8 mouse cellular contexts compared by ENCODE assay signal in the genomic region with DNA sequence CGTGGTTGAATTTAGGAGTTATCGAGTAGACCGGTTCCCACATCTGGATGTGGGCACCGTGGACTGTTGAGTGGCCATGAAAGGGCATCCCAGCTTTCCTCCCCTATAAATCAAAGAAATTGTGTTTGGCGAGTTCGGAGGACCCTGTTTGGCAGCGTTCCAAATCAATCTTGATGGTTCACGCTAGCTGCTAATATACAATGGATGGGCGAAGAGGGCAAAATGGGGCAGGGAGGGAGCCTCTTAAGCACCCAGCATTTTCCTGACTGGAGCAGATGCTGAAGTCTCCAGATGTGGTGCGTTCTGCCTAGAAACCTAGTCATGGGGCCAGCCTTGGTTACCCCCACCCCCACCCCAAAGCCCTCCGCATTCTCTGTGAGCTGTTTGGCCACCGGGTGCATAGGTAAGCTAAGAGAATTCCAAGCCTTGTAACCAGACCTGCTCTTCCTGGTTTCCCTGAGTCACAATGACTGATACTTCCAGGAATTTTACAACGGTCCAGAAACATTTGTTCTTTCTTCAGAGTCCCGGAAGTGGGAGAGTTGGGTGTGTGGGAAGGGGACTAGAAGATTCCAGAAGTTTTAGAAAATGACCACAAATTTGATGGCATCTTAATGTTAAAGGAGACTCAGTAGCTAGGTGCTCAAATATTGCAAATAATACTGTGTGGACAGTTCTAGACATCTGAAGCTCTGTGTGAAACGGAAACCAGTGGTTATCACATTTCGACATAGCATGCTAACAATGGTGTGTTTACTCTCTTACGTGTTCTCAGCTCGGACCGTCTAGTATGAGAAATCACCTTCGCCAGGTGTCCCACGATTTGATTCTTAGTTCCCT. TPM values are rescaled to one million over a fixed set of nuclear protein-coding genes. Genes with fewer than 3 reads are reported as not detected.
A peak's percentile ranks its signal among the peaks of the same experiment; 100 is the strongest.
DNase-seq lines count a peak whose midpoint lies in the region; ATAC-seq and TF ChIP-seq lines count a peak whose summit lies in the region.

No protein-coding gene starts in this region.

- no peaks in the 10 kb centered on the region for H3K4me1 ChIP-seq in embryonic facial prominence, embryonic 11.5 days (ENCODE audit: control insufficient read depth, insufficient read depth, low read length)
- H3K4me1 ChIP-seq in limb, embryonic 12.5 days (replicated peaks) = peaks cover 28% of the 10 kb centered on the region
- H3K4me1 ChIP-seq in neural tube, embryonic 12.5 days = peaks cover 26% of the 10 kb centered on the region

- peak overlapping the region; percentile 67 for H3K4me3 ChIP-seq in layer of hippocampus, adult 2 months
- no peak overlapping the region for H3K4me3 ChIP-seq in embryonic facial prominence, embryonic 11.5 days (ENCODE audit: low read depth, low read length)
- H3K4me3 ChIP-seq in limb, embryonic 12.5 days (replicated peaks) = peak overlapping the region; percentile 46
- peak overlapping the region; percentile 45; the same call in 1 of the 2 replicates for H3K4me3 ChIP-seq in neural tube, embryonic 12.5 days

- peaks cover 2% of the 10 kb centered on the region for H3K27me3 ChIP-seq in embryonic facial prominence, embryonic 11.5 days (ENCODE audit: control insufficient read depth, insufficient read depth, low read length)
- H3K27me3 ChIP-seq in limb, embryonic 12.5 days = peaks cover 40% of the 10 kb centered on the region
- H3K27me3 ChIP-seq in neural tube, embryonic 12.5 days (replicated peaks) = no peaks in the 10 kb centered on the region; the same call in 1 of the 2 replicates

- H3K27ac ChIP-seq in layer of hippocampus, adult 2 months = no peak overlapping the region; the same call in 1 of the 2 replicates
- H3K27ac ChIP-seq in embryonic facial prominence, embryonic 11.5 days (replicated peaks; ENCODE audit: low read depth, low read length) = no peak overlapping the region
- H3K27ac ChIP-seq in limb, embryonic 12.5 days = no peak overlapping the region
- no peak overlapping the region for H3K27ac ChIP-seq in neural tube, embryonic 12.5 days

- ATAC-seq in embryonic facial prominence, embryonic 11.5 days (replicated peaks; ENCODE audit: insufficient number of reproducible peaks, low FRiP score, low TSS enrichment, low read depth) = 0 out of 2 replicates have a peak, but pooled peaks have one; percentile 57
- ATAC-seq in limb, embryonic 12.5 days (ENCODE audit: insufficient number of reproducible peaks, insufficient read depth, low FRiP score, low TSS enrichment, low read depth) = peak; percentile 20; the same call in 1 of the 2 replicates
- ATAC-seq in neural tube, embryonic 12.5 days (ENCODE audit: low FRiP score, low read depth) = peak; percentile 4; the same call in 1 of the 2 replicates

- DNase-seq in layer of hippocampus, adult 2 months (ENCODE audit: low spot score in 2 of 2) = no peak
- DNase-seq in layer of hippocampus, adult 18-20 months (ENCODE audit: low spot score in 2 of 2) = no peak
- peak; percentile 43 for DNase-seq in embryonic facial prominence, embryonic 11.5 days (ENCODE audit: low spot score)
- no peak for DNase-seq in spleen, postnatal 36 days (ENCODE audit: low spot score in 2 of 2)
- no peak for DNase-seq in frontal cortex, postnatal 10 days (ENCODE audit: low spot score in 2 of 2)
- no peak for DNase-seq in T-cell, adult 2 months (ENCODE audit: low spot score)

- no peak overlapping the region for H3K9ac ChIP-seq in embryonic facial prominence, embryonic 11.5 days (replicated peaks; ENCODE audit: low read length)
- H3K9ac ChIP-seq in limb, embryonic 12.5 days (replicated peaks) = no peak overlapping the region
- H3K9ac ChIP-seq in neural tube, embryonic 12.5 days = peak overlapping the region; percentile 63; the same call in 1 of the 2 replicates

- no peak for TF ChIP-seq CTCF in layer of hippocampus, adult 2 months (conservative IDR thresholded peaks at IDR 0.05)

- peak overlapping the region; percentile 72 for H3K4me2 ChIP-seq in embryonic facial prominence, embryonic 11.5 days (ENCODE audit: low read depth, low read length)
- H3K4me2 ChIP-seq in limb, embryonic 12.5 days = peak overlapping the region; percentile 91
- peak overlapping the region; percentile 91 for H3K4me2 ChIP-seq in neural tube, embryonic 12.5 days (replicated peaks)

- H3K36me3 ChIP-seq in embryonic facial prominence, embryonic 11.5 days (replicated peaks; ENCODE audit: control insufficient read depth, insufficient read depth, low read depth, low read length) = no peaks in the 10 kb centered on the region
- H3K36me3 ChIP-seq in limb, embryonic 12.5 days = no peaks in the 10 kb centered on the region
- no peaks in the 10 kb centered on the region for H3K36me3 ChIP-seq in neural tube, embryonic 12.5 days

- WGBS in embryonic facial prominence, embryonic 11.5 days = 7% methylated on average over 21 of the region's 21 CpGs
- WGBS in limb, embryonic 12.5 days = 6% methylated on average over 21 of the region's 21 CpGs
- WGBS in neural tube, embryonic 12.5 days = 8% methylated on average over 21 of the region's 21 CpGs

- no peaks in the 10 kb centered on the region for H3K9me3 ChIP-seq in embryonic facial prominence, embryonic 11.5 days (replicated peaks; ENCODE audit: control insufficient read depth, low read length)
- no peaks in the 10 kb centered on the region for H3K9me3 ChIP-seq in limb, embryonic 12.5 days
- H3K9me3 ChIP-seq in neural tube, embryonic 12.5 days = no peaks in the 10 kb centered on the region

RNA-seq across cellular contexts. Expression of gene Gcnt2, which starts 57.0 kb away (rescaled TPM):
- 10 to 100 TPM; 16.3 to 17.0 TPM for total RNA-seq in layer of hippocampus, adult 2 months (2021)
- 10 to 100 TPM; 15.2 to 18.3 TPM for total RNA-seq in layer of hippocampus, adult 18-20 months (2021)
- 3.3 and 3.6 TPM in 2 replicates for polyA plus RNA-seq in embryonic facial prominence, embryonic 11.5 days (2014; fragmentation: Nextera tagmentation; extraction: Ambion mirVana)
- polyA plus RNA-seq in limb, embryonic 12.5 days (2016; fragmentation: Nextera tagmentation; extraction: Ambion mirVana) = 2.1 and 2.2 TPM in 2 replicates
- polyA plus RNA-seq in neural tube, embryonic 12.5 days (2016; fragmentation: Nextera tagmentation; extraction: Ambion mirVana) = 4.7 and 4.8 TPM in 2 replicates

Comparison
In these comparisons a context has a peak if more than half of its experiments do, and no peak if none do; other contexts are left out.
1. ATAC-seq: peak in every context shown above with its lines; median percentile 57 in embryonic facial prominence, embryonic 11.5 days; 20 in limb, embryonic 12.5 days; 4 in neural tube, embryonic 12.5 days.